Mouse (Mus musculus) limb, embryonic 13.5 days (tissue): ENCODE results near the gene Magi3. TPM values are rescaled to one million over a fixed set of nuclear protein-coding genes. Genes with fewer than 3 reads are reported as not detected.

Source experiments
- ATAC-seq: fragments of 200-750 bp; cut with Nextera tagmentation; 2 replicates; pipeline ENCODE4 v1.8.0; 2017; ENCODE audit warnings: low read depth, moderate number of reproducible peaks, moderate TSS enrichment; ENCODE audit not compliant: low FRiP score
- H3K27ac ChIP-seq: fragments of 300-500 bp; sonication (generic); 2 replicates; pipeline ENCODE4 v1.5.1; 2015; ENCODE audit warnings: inconsistent platforms, mild to moderate bottlenecking, moderate library complexity
- H3K27me3 ChIP-seq: fragments of 300-500 bp; sonication (generic); 2 replicates; pipeline ENCODE4 v1.6.1; 2015; ENCODE audit warnings: mild to moderate bottlenecking, inconsistent platforms
- H3K36me3 ChIP-seq: fragments of 300-500 bp; sonication (generic); 2 replicates; pipeline ENCODE4 v1.6.1; 2015; ENCODE audit warnings: inconsistent platforms, mild to moderate bottlenecking, moderate library complexity
- H3K4me1 ChIP-seq: fragments of 300-500 bp; sonication (generic); 2 replicates; pipeline ENCODE4 v1.6.1; 2015; ENCODE audit warnings: inconsistent platforms
- H3K4me2 ChIP-seq: fragments of 300-500 bp; sonication (generic); replicated peaks from 2 replicates; pipeline ENCODE4 v1.6.1; 2015; ENCODE audit warnings: inconsistent platforms, mild to moderate bottlenecking, moderate library complexity
- H3K4me3 ChIP-seq: fragments of 300-500 bp; sonication (generic); 2 replicates; pipeline ENCODE4 v1.5.1; 2015; ENCODE audit warnings: moderate library complexity, mild to moderate bottlenecking, inconsistent platforms
- H3K9ac ChIP-seq: fragments of 300-500 bp; sonication (generic); 2 replicates; pipeline ENCODE4 v1.6.1; 2015; ENCODE audit warnings: mild to moderate bottlenecking, inconsistent platforms
- H3K9me3 ChIP-seq: fragments of 300-500 bp; sonication (generic); 2 replicates; pipeline ENCODE4 v1.6.1; 2016; ENCODE audit warnings: inconsistent platforms
- WGBS: fragments of 180-500 bp; shearing (Covaris S2); methylation state at CpG from one replicate; pipeline ENCODE4 v1.1.7; 2015; 5-methylcytosine and 5-hydroxymethylcytosine counted together
- polyA plus RNA-seq: library from polyadenylated mRNA; unstranded; fragments of >200 nt; fragmentation: Nextera tagmentation; extraction: Ambion mirVana; gene quantifications from 2 replicates; pipeline ENCODE4 v1.2.1, GENCODE M21; 2015

The Magi3 gene
- polyA plus RNA-seq, 1 experiment from 2014 or later = 4.1 TPM

GRCm38 (mm10) chr3:104237846-104238440 is 17.8 kb upstream of the Magi3 start:
- WGBS = 30% methylated on average over 10 of the region's 10 CpGs
- Histone ChIP-seq H3K4me3 (no peak overlapping the region), H3K27me3 (no peaks in the 10 kb centered on the region), H3K9me3 (no peaks in the 10 kb centered on the region), H3K9ac (no peak overlapping the region), H3K4me2 (peak overlapping the region; percentile 29; the same call in 1 of the 2 replicates), H3K27ac (no peak overlapping the region; the same call in 1 of the 2 replicates), H3K36me3 (no peaks in the 10 kb centered on the region), H3K4me1 (peaks cover 11% of the 10 kb centered on the region; the same call in 1 of the 2 replicates)
- no peak for ATAC-seq

DNA sequence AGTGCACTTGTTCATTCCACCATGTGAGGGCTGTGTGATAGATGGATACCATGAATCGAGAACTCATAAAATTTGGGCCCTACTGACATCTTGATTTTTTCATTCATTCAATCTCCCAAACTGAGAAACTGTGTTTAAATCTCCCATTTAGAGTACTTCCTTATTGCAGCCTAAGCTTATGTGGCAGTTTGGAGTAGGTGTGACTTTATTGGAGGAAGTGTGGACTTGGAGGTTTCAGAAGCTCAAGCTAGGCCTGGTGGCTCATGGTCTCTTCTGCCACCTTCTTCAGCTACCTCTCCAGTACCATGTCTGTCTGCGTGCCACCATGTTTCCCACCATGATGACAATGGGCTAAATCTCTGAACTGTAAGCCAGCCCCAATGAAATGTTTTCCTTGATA is 15.9 kb upstream of the Magi3 start:
- ATAC-seq = no peak
- H3K27ac ChIP-seq = no peak overlapping the region
- H3K36me3 ChIP-seq = no peaks in the 10 kb centered on the region
- H3K4me3 ChIP-seq = no peak overlapping the region
- WGBS = 82% methylated on average over 2 of the region's 2 CpGs
- H3K4me1 ChIP-seq = peaks cover 11% of the 10 kb centered on the region; the same call in 1 of the 2 replicates
- no peak overlapping the region for H3K9ac ChIP-seq
- no peaks in the 10 kb centered on the region for H3K9me3 ChIP-seq
- H3K4me2 ChIP-seq = no peak overlapping the region
- H3K27me3 ChIP-seq = no peaks in the 10 kb centered on the region

- no peak overlapping the region for H3K27ac ChIP-seq
- H3K9me3 ChIP-seq = no peaks in the 10 kb centered on the region
- ATAC-seq = no peak
- no peak overlapping the region for H3K4me3 ChIP-seq
- WGBS = 91% methylated on average over 5 of the region's 5 CpGs
- H3K9ac ChIP-seq = no peak overlapping the region
- no peak overlapping the region for H3K4me2 ChIP-seq
- no peaks in the 10 kb centered on the region for H3K27me3 ChIP-seq
- H3K36me3 ChIP-seq = no peaks in the 10 kb centered on the region
- peaks cover 11% of the 10 kb centered on the region; the same call in 1 of the 2 replicates for H3K4me1 ChIP-seq
These were observed 14.9 kb upstream of the Magi3 start for GRCm38 (mm10) chr3:104235099-104235498.

DNA sequence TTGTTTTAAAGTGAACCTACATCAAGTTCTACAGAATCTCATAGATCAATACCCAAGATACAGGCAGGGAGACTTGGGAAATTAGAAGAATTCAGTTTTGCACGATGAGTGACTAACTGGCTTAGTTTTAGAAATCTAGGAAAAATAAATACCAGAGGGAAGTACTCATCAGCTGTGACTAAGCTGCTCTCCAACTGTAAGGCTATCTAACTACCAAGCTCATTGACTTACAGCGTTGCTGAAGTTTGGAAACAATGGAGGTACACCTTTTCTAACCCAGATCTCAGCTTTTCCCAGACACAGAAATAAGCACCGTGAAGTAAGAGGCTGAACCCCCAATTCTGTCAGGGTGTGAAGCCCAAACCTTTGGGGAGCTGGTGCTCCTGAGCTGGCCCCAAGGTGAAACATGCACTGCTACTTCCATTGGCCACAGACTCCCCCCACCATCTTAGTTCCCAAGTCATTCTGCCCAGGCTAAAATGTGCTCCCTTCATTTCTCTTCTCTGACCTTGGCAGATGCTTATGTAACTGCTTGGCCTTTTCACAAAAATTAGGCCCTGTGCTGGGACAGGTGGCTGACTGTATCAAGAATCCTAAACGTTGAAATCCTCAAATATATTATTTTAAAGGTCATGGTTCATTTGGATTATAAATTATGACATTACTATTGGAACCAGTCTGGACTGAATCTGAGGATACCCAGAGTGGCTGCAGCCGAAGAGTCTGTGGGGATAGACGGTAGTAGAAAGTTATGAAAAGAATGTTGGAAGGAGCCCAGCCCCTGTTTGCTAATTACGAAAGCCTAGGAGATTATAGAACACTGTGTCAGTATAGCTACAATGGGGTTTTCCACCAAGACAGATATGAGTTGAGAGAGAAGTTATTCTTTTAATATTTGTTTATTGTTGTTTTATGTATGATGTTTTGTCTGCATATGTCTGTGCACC is 13.5 kb upstream of the Magi3 start:
- no peaks in the 10 kb centered on the region for H3K9me3 ChIP-seq
- no peak for ATAC-seq
- no peak overlapping the region for H3K4me2 ChIP-seq
- no peaks in the 10 kb centered on the region for H3K36me3 ChIP-seq
- H3K27ac ChIP-seq = no peak overlapping the region
- 70% methylated on average over 7 of the region's 7 CpGs for WGBS
- H3K4me1 ChIP-seq = peaks cover 11% of the 10 kb centered on the region; the same call in 1 of the 2 replicates
- no peak overlapping the region for H3K4me3 ChIP-seq
- no peaks in the 10 kb centered on the region for H3K27me3 ChIP-seq
- no peak overlapping the region for H3K9ac ChIP-seq

DNA sequence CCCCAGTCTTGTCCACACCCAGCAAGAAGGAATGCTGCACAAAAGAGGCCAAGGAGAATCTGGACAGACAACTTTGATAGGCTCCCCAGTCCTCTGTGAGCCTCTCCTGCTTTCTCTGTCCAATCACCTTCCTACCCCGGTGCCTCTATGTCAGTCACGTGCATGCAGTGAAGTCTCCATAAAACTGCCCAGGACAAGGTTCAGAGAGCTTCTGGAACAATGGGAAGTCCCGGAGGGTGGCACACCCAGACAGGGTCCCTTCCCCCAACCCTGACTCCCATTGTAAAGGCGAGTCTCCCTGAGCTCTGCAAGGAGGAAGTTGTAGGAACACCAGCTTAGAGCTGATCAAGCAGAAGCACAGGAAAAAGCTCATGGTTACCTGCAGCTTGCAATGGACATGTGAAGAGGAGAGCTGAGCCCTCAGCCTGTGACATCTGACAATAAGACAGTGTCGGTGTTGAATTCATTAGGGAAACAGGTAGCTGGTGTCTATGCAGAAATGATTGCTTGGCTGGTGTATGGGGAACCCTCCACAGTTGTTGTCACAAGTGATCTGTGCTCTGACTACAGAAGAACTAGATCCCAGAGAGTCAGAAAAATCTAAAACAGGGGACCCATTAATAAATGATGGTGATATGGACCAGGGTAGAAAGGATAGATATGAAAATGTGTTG is 7.4 kb upstream of the Magi3 start:
- Histone ChIP-seq H3K4me3 (no peak overlapping the region), H3K4me2 (no peak overlapping the region), H3K27ac (no peak overlapping the region), H3K9ac (no peak overlapping the region), H3K27me3 (no peaks in the 10 kb centered on the region), H3K36me3 (no peaks in the 10 kb centered on the region), H3K9me3 (no peaks in the 10 kb centered on the region), H3K4me1 (peaks cover 14% of the 10 kb centered on the region)
- ATAC-seq = no peak
- 37% methylated on average over 5 of the region's 5 CpGs for WGBS

DNA sequence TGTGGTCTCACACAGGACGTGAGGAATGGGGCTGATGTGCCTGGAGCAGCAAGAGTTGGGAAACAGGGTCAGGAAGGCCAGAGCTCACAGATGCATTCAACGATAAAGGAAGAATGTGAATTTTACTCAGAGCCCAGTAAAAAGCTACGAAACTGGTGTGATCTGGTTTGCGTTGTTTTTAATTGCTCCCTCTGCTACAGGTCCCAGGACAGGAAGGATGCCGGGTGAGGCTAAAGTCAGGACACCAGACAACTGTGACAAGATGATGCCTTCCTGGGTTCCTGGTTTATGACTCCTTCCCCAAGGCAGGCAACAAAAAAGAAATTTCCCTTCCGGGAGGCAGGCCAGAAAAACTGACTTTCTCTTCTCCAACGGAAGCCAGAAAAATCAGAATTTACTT is 6.6 kb upstream of the Magi3 start:
- ATAC-seq = no peak
- H3K4me2 ChIP-seq = no peak overlapping the region
- 17% methylated on average over 7 of the region's 7 CpGs for WGBS
- H3K36me3 ChIP-seq = no peaks in the 10 kb centered on the region
- H3K27ac ChIP-seq = no peak overlapping the region
- H3K4me3 ChIP-seq = no peak overlapping the region
- H3K9me3 ChIP-seq = no peaks in the 10 kb centered on the region
- no peaks in the 10 kb centered on the region for H3K27me3 ChIP-seq
- H3K4me1 ChIP-seq = peaks cover 14% of the 10 kb centered on the region
- H3K9ac ChIP-seq = no peak overlapping the region

DNA sequence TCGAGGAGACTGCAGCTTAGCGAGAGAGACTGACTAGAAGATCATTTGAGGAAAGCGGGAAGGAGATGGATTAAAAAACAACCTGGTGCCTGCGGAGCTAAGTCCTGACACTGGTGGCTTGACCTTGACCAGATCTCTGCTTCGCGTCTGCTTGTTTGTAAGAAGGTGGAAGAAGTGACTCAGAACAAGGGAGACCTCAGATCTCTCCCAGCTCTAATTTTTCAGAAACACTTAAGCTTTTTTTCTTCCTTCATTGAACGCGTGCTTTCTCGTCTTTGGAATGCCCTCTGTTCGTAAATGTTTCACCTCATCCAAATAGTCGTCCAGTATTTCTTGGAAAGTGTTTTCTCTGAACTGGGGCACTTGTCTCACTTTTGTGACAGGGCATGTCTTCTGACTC is 982 bp upstream of the Magi3 start:
- no peak for ATAC-seq
- Histone ChIP-seq H3K27me3 (no peaks in the 10 kb centered on the region), H3K9ac (peak overlapping the region; percentile 59), H3K9me3 (no peaks in the 10 kb centered on the region), H3K27ac (peak overlapping the region; percentile 63), H3K36me3 (no peaks in the 10 kb centered on the region), H3K4me2 (peak overlapping the region; percentile 65), H3K4me3 (peak overlapping the region; percentile 81), H3K4me1 (peaks cover 24% of the 10 kb centered on the region)
- WGBS = 7% methylated on average over 11 of the region's 11 CpGs

GRCm38 (mm10) chr3:104219531-104220294 is 461 bp downstream of the Magi3 start:
- WGBS = under 1% methylated on average over 97 of the region's 107 CpGs
- no peaks in the 10 kb centered on the region for H3K36me3 ChIP-seq
- H3K4me1 ChIP-seq = peaks cover 24% of the 10 kb centered on the region
- peak overlapping the region; percentile 91 for H3K4me2 ChIP-seq
- no peaks in the 10 kb centered on the region for H3K27me3 ChIP-seq
- H3K9me3 ChIP-seq = no peaks in the 10 kb centered on the region
- H3K4me3 ChIP-seq = peak overlapping the region; percentile 81
- ATAC-seq = peak; percentile 38
- peak overlapping the region; percentile 88 for H3K27ac ChIP-seq
- peak overlapping the region; percentile 81 for H3K9ac ChIP-seq

DNA sequence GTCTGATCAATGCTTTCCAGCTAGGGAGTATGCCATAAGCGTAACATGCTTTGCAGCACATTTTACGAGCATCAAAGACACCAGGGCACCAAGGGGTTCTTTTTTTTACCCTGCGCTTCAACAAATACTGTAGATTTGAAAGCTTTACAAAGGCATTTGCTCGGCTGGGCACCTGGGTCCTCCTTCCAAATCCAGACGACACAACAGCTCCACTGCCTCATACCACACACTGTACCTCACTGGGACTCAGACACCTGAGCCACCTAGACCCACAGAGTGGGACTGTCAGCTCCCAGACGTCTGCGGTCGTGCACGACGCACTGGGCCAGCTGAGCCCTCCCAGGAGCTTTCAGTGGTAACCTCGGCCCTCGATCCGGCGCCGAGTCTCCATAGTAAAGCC is 1.2 kb downstream of the Magi3 start:
- no peaks in the 10 kb centered on the region for H3K27me3 ChIP-seq
- H3K27ac ChIP-seq = no peak overlapping the region
- ATAC-seq = no peak
- H3K4me1 ChIP-seq = peaks cover 24% of the 10 kb centered on the region
- no peaks in the 10 kb centered on the region for H3K36me3 ChIP-seq
- peak overlapping the region; percentile 81 for H3K4me3 ChIP-seq
- H3K4me2 ChIP-seq = peak overlapping the region; percentile 91
- under 1% methylated on average over 15 of the region's 15 CpGs for WGBS
- H3K9ac ChIP-seq = peak overlapping the region; percentile 81
- no peaks in the 10 kb centered on the region for H3K9me3 ChIP-seq

GRCm38 (mm10) chr3:104189823-104190222 is 30.4 kb downstream of the Magi3 start:
- 91% methylated on average over 2 of the region's 2 CpGs for WGBS
- H3K36me3 ChIP-seq = no peaks in the 10 kb centered on the region
- ATAC-seq = no peak
- H3K4me1 ChIP-seq = no peaks in the 10 kb centered on the region
- H3K4me2 ChIP-seq = no peak overlapping the region
- no peak overlapping the region for H3K9ac ChIP-seq
- no peak overlapping the region for H3K27ac ChIP-seq
- H3K4me3 ChIP-seq = no peak overlapping the region
- H3K27me3 ChIP-seq = no peaks in the 10 kb centered on the region
- no peaks in the 10 kb centered on the region for H3K9me3 ChIP-seq

DNA sequence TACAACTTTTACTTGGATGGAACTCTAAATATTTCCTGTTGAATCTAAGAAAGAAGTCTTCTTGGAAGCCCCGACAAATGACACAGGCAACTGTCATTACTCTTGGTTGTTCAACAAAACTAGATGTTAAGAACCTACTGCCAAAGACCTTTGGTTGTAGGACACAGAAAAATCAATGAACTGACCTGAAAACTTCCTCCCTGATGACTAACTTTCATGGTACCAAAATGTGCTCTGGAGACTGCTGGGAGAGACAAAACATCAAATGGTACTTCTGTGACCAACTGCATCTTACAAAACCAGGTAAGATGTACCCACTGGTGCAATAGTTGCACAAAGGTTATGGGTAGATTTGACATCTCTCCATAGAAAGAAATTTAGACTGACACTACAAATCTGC is 30.9 kb downstream of the Magi3 start:
- no peak for ATAC-seq
- WGBS = 94% methylated on average over 1 of the region's 1 CpGs
- no peak overlapping the region for H3K4me2 ChIP-seq

More for the DNA sequence above, 30.9 kb downstream of the Magi3 start:
- Histone ChIP-seq H3K4me1 (no peaks in the 10 kb centered on the region), H3K36me3 (no peaks in the 10 kb centered on the region), H3K4me3 (no peak overlapping the region), H3K27ac (no peak overlapping the region), H3K9me3 (no peaks in the 10 kb centered on the region), H3K27me3 (no peaks in the 10 kb centered on the region), H3K9ac (no peak overlapping the region)
